Mouse (Mus musculus) olfactory bulb, adult 2 months (tissue): ENCODE measurements around the gene Stx12. TPM values are rescaled to one million over a fixed set of nuclear protein-coding genes. Genes with fewer than 3 reads are reported as not detected.
A peak's percentile ranks its signal among the peaks of the same experiment; 100 is the strongest.

ENCODE experiments used
- H3K27ac ChIP-seq: fragments of 200-500 bp; 2 replicates; pipeline ENCODE4 v1.5.1; 2012; ENCODE audit warnings: low read depth, low read length; ENCODE audit not compliant: insufficient read depth
- H3K4me1 ChIP-seq: fragments of 200-500 bp; 2 replicates; pipeline ENCODE4 v1.6.1; 2012; ENCODE audit warnings: low read length; ENCODE audit not compliant: control insufficient read depth, insufficient read depth
- H3K4me3 ChIP-seq: fragments of 200-500 bp; 2 replicates; pipeline ENCODE4 v1.5.1; 2012; ENCODE audit warnings: mild to moderate bottlenecking, low read depth, low read length, moderate library complexity; ENCODE audit not compliant: insufficient read depth
- CTCF ChIP-seq: fragments of 200-500 bp; IDR thresholded peaks from 2 replicates; pipeline ENCODE4 v1.5.1; 2012; ENCODE audit warnings: low read depth, mild to moderate bottlenecking, low read length, moderate library complexity; ENCODE audit not compliant: insufficient read depth
- POLR2A ChIP-seq: fragments of 200-500 bp; IDR thresholded peaks from 2 replicates; pipeline ENCODE4 v1.6.1; 2012; ENCODE audit warnings: mild to moderate bottlenecking, low read depth, low read length, moderate library complexity; ENCODE audit not compliant: insufficient read depth
- WGBS: fragments of 180-500 bp; shearing (Covaris S2); methylation state at CpG from one replicate; pipeline ENCODE4 v1.1.7; 2018; 5-methylcytosine and 5-hydroxymethylcytosine counted together
- polyA plus RNA-seq: library from polyadenylated mRNA; stranded (reverse); fragments of >200 nt; gene quantifications from 2 replicates; pipeline ENCODE4 v1.2.4, GENCODE M21; 2012; ENCODE audit warnings: low replicate concordance; ENCODE audit not compliant: missing spikeins, insufficient read depth, insufficient read length

Stx12 gene
- polyA plus RNA-seq, 1 experiment = not detected

GRCm38 (mm10) chr4:132873481-132874362 is 10.6 kb downstream of the Stx12 start:
- no peaks in the 10 kb centered on the region for H3K4me1 ChIP-seq
- TF ChIP-seq POLR2A = no peak
- TF ChIP-seq CTCF = no peak
- H3K27ac ChIP-seq = no peak overlapping the region
- no peak overlapping the region for H3K4me3 ChIP-seq
- WGBS = 80% methylated on average over 11 of the region's 11 CpGs

- 98% methylated on average over 3 of the region's 3 CpGs for WGBS
- Histone ChIP-seq H3K4me3 (no peak overlapping the region), H3K27ac (no peak overlapping the region), H3K4me1 (no peaks in the 10 kb centered on the region)
- TF ChIP-seq CTCF (no peak), POLR2A (no peak)
Observed at GRCm38 (mm10) chr4:132871116-132871515, 13.2 kb downstream of the Stx12 start.

- Histone ChIP-seq H3K4me3 (no peak overlapping the region), H3K27ac (no peak overlapping the region), H3K4me1 (no peaks in the 10 kb centered on the region)
- WGBS = 82% methylated on average over 2 of the region's 2 CpGs
- TF ChIP-seq CTCF (no peak), POLR2A (no peak)
Observed at GRCm38 (mm10) chr4:132864856-132865255, 19.5 kb downstream of the Stx12 start.

- H3K27ac ChIP-seq = no peak overlapping the region
- TF ChIP-seq CTCF (no peak), POLR2A (no peak)
- H3K4me3 ChIP-seq = no peak overlapping the region
- 93% methylated on average over 13 of the region's 13 CpGs for WGBS
- H3K4me1 ChIP-seq = no peaks in the 10 kb centered on the region
Observed at GRCm38 (mm10) chr4:132863012-132863411, 21.3 kb downstream of the Stx12 start.

GRCm38 (mm10) chr4:132860880-132861279 is 23.4 kb downstream of the Stx12 start:
- H3K27ac ChIP-seq = no peak overlapping the region
- TF ChIP-seq POLR2A = no peak
- no peak for TF ChIP-seq CTCF
- H3K4me1 ChIP-seq = no peaks in the 10 kb centered on the region
- no peak overlapping the region for H3K4me3 ChIP-seq
- WGBS = 97% methylated on average over 1 of the region's 1 CpGs

GRCm38 (mm10) chr4:132843705-132844071 is 40.6 kb downstream of the Stx12 start:
- peak overlapping the region; percentile 83; the same call in 1 of the 2 replicates for H3K27ac ChIP-seq
- 91% methylated on average over 1 of the region's 1 CpGs for WGBS
- no peaks in the 10 kb centered on the region for H3K4me1 ChIP-seq
- no peak overlapping the region for H3K4me3 ChIP-seq
- no peak for TF ChIP-seq POLR2A

GRCm38 (mm10) chr4:132842970-132843704 is 41.2 kb downstream of the Stx12 start, which contains the start of gene Ppp1r8:
Gene Ppp1r8 (minus strand): TSS chr4:132843169.
- Histone ChIP-seq H3K27ac (peak within 1 kb of the TSS; percentile 83), H3K4me3 (peak within 1 kb of the TSS; percentile 86), H3K4me1 (no peaks in the 10 kb centered on the region)
- TF ChIP-seq CTCF (0 out of 2 replicates have a peak, but pooled peaks have one; percentile 23), POLR2A (peak; percentile 96)
- under 1% methylated on average over 40 of the region's 40 CpGs for WGBS

- H3K4me3 ChIP-seq = peak overlapping the region; percentile 86
- H3K27ac ChIP-seq = no peak overlapping the region; the same call in 1 of the 2 replicates
- no peaks in the 10 kb centered on the region for H3K4me1 ChIP-seq
- TF ChIP-seq POLR2A = no peak
- no peak for TF ChIP-seq CTCF
- under 1% methylated on average over 30 of the region's 30 CpGs for WGBS
Observed at GRCm38 (mm10) chr4:132842281-132842906, 41.9 kb downstream of the Stx12 start.
